Mouse (Mus musculus): ENCODE measurements at regions not wholly inside any gene's neighbourhood (a gene's known extent, or its start where the extent isn't known, plus 50 kb on each side); places are given as distances from the start of the nearest gene placed in this dataset.

- no peak overlapping the region for H3K9ac ChIP-seq (ENCODE audit: low read depth, low read length)
- ATAC-seq (replicated peaks; ENCODE audit: low FRiP score, low read depth) (no peak), DNase-seq (ENCODE audit: low spot score) (no peak)
- no peaks in the 10 kb centered on the region for H3K4me1 ChIP-seq (replicated peaks; ENCODE audit: insufficient read depth, low read length)
- TF ChIP-seq CTCF (IDR thresholded peaks at IDR 0.05; ENCODE audit: low read depth) = no peak
- WGBS = 85% methylated on average over 3 of the region's 3 CpGs
- no peak overlapping the region for H3K4me3 ChIP-seq (replicated peaks; ENCODE audit: low read depth, low read length)
- H3K4me2 ChIP-seq (ENCODE audit: low read length) = no peak overlapping the region
- H3K36me3 ChIP-seq (ENCODE audit: insufficient read depth, low read length) = no peaks in the 10 kb centered on the region
- H3K27ac ChIP-seq = no peak overlapping the region
- no peaks in the 10 kb centered on the region for H3K27me3 ChIP-seq (ENCODE audit: insufficient read depth, low read length)
- H3K9me3 ChIP-seq (replicated peaks; ENCODE audit: low read length) = no peaks in the 10 kb centered on the region
Measured at GRCm38 (mm10) chr3:131698070-131698750, 133.6 kb downstream of the Papss1 start.

GRCm38 (mm10) chr3:131703134-131703533, 138.6 kb downstream of the Papss1 start:
- DNase-seq (ENCODE audit: low spot score) (peak; percentile 65), ATAC-seq (replicated peaks; ENCODE audit: low FRiP score, low read depth) (no peak)
- no peak overlapping the region for H3K4me3 ChIP-seq (replicated peaks; ENCODE audit: low read depth, low read length)
- H3K9ac ChIP-seq (ENCODE audit: low read depth, low read length) = no peak overlapping the region
- no peak overlapping the region for H3K27ac ChIP-seq
- H3K9me3 ChIP-seq (replicated peaks; ENCODE audit: low read length) = no peaks in the 10 kb centered on the region
- no peaks in the 10 kb centered on the region for H3K36me3 ChIP-seq (ENCODE audit: insufficient read depth, low read length)
- no peak overlapping the region for H3K4me2 ChIP-seq (ENCODE audit: low read length)
- TF ChIP-seq CTCF (IDR thresholded peaks at IDR 0.05; ENCODE audit: low read depth) = peak; percentile 66
- no peaks in the 10 kb centered on the region for H3K4me1 ChIP-seq (replicated peaks; ENCODE audit: insufficient read depth, low read length)
- H3K27me3 ChIP-seq (ENCODE audit: insufficient read depth, low read length) = no peaks in the 10 kb centered on the region

- H3K9ac ChIP-seq (ENCODE audit: low read depth, low read length) = no peak overlapping the region
- no peak overlapping the region for H3K4me2 ChIP-seq (ENCODE audit: low read length)
- 83% methylated on average over 8 of the region's 8 CpGs for WGBS
- no peak for ATAC-seq (replicated peaks; ENCODE audit: low FRiP score, low read depth)
- no peaks in the 10 kb centered on the region for H3K9me3 ChIP-seq (replicated peaks; ENCODE audit: low read length)
- no peak overlapping the region for H3K27ac ChIP-seq
- H3K4me3 ChIP-seq (replicated peaks; ENCODE audit: low read depth, low read length) = no peak overlapping the region
- H3K4me1 ChIP-seq (replicated peaks; ENCODE audit: insufficient read depth, low read length) = no peaks in the 10 kb centered on the region
- no peaks in the 10 kb centered on the region for H3K36me3 ChIP-seq (ENCODE audit: insufficient read depth, low read length)
- H3K27me3 ChIP-seq (ENCODE audit: insufficient read depth, low read length) = no peaks in the 10 kb centered on the region
- DNase-seq (ENCODE audit: low spot score) = no peak
- no peak for TF ChIP-seq CTCF (IDR thresholded peaks at IDR 0.05; ENCODE audit: low read depth)
Measured at GRCm38 (mm10) chr3:131713532-131713931, 149.0 kb downstream of the Papss1 start.

- no peak overlapping the region for H3K9ac ChIP-seq (ENCODE audit: low read depth, low read length)
- H3K4me3 ChIP-seq (replicated peaks; ENCODE audit: low read depth, low read length) = no peak overlapping the region
- no peak for TF ChIP-seq CTCF (IDR thresholded peaks at IDR 0.05; ENCODE audit: low read depth)
- H3K9me3 ChIP-seq (replicated peaks; ENCODE audit: low read length) = no peaks in the 10 kb centered on the region
- DNase-seq (ENCODE audit: low spot score) = no peak
- H3K27me3 ChIP-seq (ENCODE audit: insufficient read depth, low read length) = no peaks in the 10 kb centered on the region
- WGBS = 84% methylated on average over 8 of the region's 8 CpGs
- H3K4me2 ChIP-seq (ENCODE audit: low read length) = no peak overlapping the region
- no peaks in the 10 kb centered on the region for H3K36me3 ChIP-seq (ENCODE audit: insufficient read depth, low read length)
- H3K27ac ChIP-seq = no peak overlapping the region
- no peaks in the 10 kb centered on the region for H3K4me1 ChIP-seq (replicated peaks; ENCODE audit: insufficient read depth, low read length)
- ATAC-seq (replicated peaks; ENCODE audit: low FRiP score, low read depth) = no peak
Measured at GRCm38 (mm10) chr3:131718761-131719160, 154.2 kb downstream of the Papss1 start.

GRCm38 (mm10) chr3:131728618-131729017, 164.1 kb downstream of the Papss1 start:
- H3K27ac ChIP-seq = no peak overlapping the region
- H3K27me3 ChIP-seq (ENCODE audit: insufficient read depth, low read length) = no peaks in the 10 kb centered on the region
- no peaks in the 10 kb centered on the region for H3K4me1 ChIP-seq (replicated peaks; ENCODE audit: insufficient read depth, low read length)
- DNase-seq (ENCODE audit: low spot score) = no peak
- H3K9me3 ChIP-seq (replicated peaks; ENCODE audit: low read length) = no peaks in the 10 kb centered on the region
- 89% methylated on average over 3 of the region's 3 CpGs for WGBS
- H3K36me3 ChIP-seq (ENCODE audit: insufficient read depth, low read length) = no peaks in the 10 kb centered on the region
- H3K9ac ChIP-seq (ENCODE audit: low read depth, low read length) = no peak overlapping the region
- ATAC-seq (replicated peaks; ENCODE audit: low FRiP score, low read depth) = no peak
- TF ChIP-seq CTCF (IDR thresholded peaks at IDR 0.05; ENCODE audit: low read depth) = no peak
- H3K4me3 ChIP-seq (replicated peaks; ENCODE audit: low read depth, low read length) = no peak overlapping the region
- H3K4me2 ChIP-seq (ENCODE audit: low read length) = no peak overlapping the region

GRCm38 (mm10) chr3:131734226-131734625, 169.7 kb downstream of the Papss1 start:
- no peak overlapping the region for H3K4me2 ChIP-seq (ENCODE audit: low read length)
- no peaks in the 10 kb centered on the region for H3K27me3 ChIP-seq (ENCODE audit: insufficient read depth, low read length)
- no peaks in the 10 kb centered on the region for H3K9me3 ChIP-seq (replicated peaks; ENCODE audit: low read length)
- 68% methylated on average over 6 of the region's 6 CpGs for WGBS
- no peak for DNase-seq (ENCODE audit: low spot score)
- no peak overlapping the region for H3K9ac ChIP-seq (ENCODE audit: low read depth, low read length)
- no peak overlapping the region for H3K27ac ChIP-seq
- no peaks in the 10 kb centered on the region for H3K36me3 ChIP-seq (ENCODE audit: insufficient read depth, low read length)
- ATAC-seq (replicated peaks; ENCODE audit: low FRiP score, low read depth) = no peak
- TF ChIP-seq CTCF (IDR thresholded peaks at IDR 0.05; ENCODE audit: low read depth) = no peak
- H3K4me3 ChIP-seq (replicated peaks; ENCODE audit: low read depth, low read length) = no peak overlapping the region
- H3K4me1 ChIP-seq (replicated peaks; ENCODE audit: insufficient read depth, low read length) = no peaks in the 10 kb centered on the region

GRCm38 (mm10) chr3:131737461-131737860, 172.9 kb downstream of the Papss1 start:
- WGBS = 32% methylated on average over 6 of the region's 6 CpGs
- DNase-seq (ENCODE audit: low spot score) (peak; percentile 36), ATAC-seq (replicated peaks; ENCODE audit: low FRiP score, low read depth) (no peak)

More at GRCm38 (mm10) chr3:131737461-131737860, 172.9 kb downstream of the Papss1 start:
- Histone ChIP-seq H3K9ac (ENCODE audit: low read depth, low read length) (no peak overlapping the region), H3K9me3 (replicated peaks; ENCODE audit: low read length) (no peaks in the 10 kb centered on the region), H3K4me3 (replicated peaks; ENCODE audit: low read depth, low read length) (no peak overlapping the region), H3K4me1 (replicated peaks; ENCODE audit: insufficient read depth, low read length) (no peaks in the 10 kb centered on the region), H3K4me2 (ENCODE audit: low read length) (no peak overlapping the region), H3K36me3 (ENCODE audit: insufficient read depth, low read length) (no peaks in the 10 kb centered on the region), H3K27me3 (ENCODE audit: insufficient read depth, low read length) (no peaks in the 10 kb centered on the region), H3K27ac (no peak overlapping the region)
- TF ChIP-seq CTCF (IDR thresholded peaks at IDR 0.05; ENCODE audit: low read depth) = no peak
